21 mouse cellular contexts compared by ENCODE assay signal in genomic region chr12:98519866-98520567, GRCm38 (mm10). TPM values are rescaled to one million over a fixed set of nuclear protein-coding genes. Genes with fewer than 3 reads are reported as not detected.
DNase-seq lines count a peak whose midpoint lies in the region; ATAC-seq and TF ChIP-seq lines count a peak whose summit lies in the region.
"Had no signal": no experiment of that assay in that cellular context is flagged by ENCODE, and none has a peak within 500 bp of the region (broad histone marks: within the 10 kb centered on the region; RNA-seq: fewer than 3 reads in every experiment).

No protein-coding gene starts in this region.

- H3K27ac ChIP-seq in forebrain, embryonic 14.5 days (ENCODE audit: low read depth, low read length): no peak overlapping the region
- no peak overlapping the region for H3K27ac ChIP-seq in forebrain, postnatal 0 days (ENCODE audit: low read depth, low read length)
- H3K27ac ChIP-seq in hindbrain, embryonic 12.5 days: peak overlapping the region; percentile 64
- H3K27ac ChIP-seq in hindbrain, postnatal 0 days: no peak overlapping the region
- no peak overlapping the region for H3K27ac ChIP-seq in neural tube, embryonic 12.5 days
- H3K27ac ChIP-seq: limb, embryonic 10.5 days had no signal

- DNase-seq in forebrain, embryonic 14.5 days (ENCODE audit: low spot score): peak; percentile 15
- DNase-seq in forebrain, postnatal 0 days: no peak
- peak; percentile 31 for DNase-seq in hindbrain, postnatal 0 days (ENCODE audit: low spot score)
- no peak for DNase-seq in gastrocnemius, postnatal 4 days (ENCODE audit: low spot score in 2 of 2)
- DNase-seq in cerebellum, adult 18-20 months: no peak
- DNase-seq: cerebellum, adult 9-11 months; heart, postnatal 14 days; kidney, adult 8-10 months; kidney, postnatal 14 days; lung, adult 18-20 months; lung, postnatal 14 days; right cerebral cortex, adult 18-20 months; thymus, postnatal 25 days had no signal

- no peaks in the 10 kb centered on the region for H3K27me3 ChIP-seq in forebrain, embryonic 14.5 days (replicated peaks; ENCODE audit: control insufficient read depth, insufficient read depth, low read length)
- no peaks in the 10 kb centered on the region for H3K27me3 ChIP-seq in forebrain, postnatal 0 days (ENCODE audit: insufficient read depth, low read length)
- no peaks in the 10 kb centered on the region for H3K27me3 ChIP-seq in hindbrain, embryonic 12.5 days
- no peaks in the 10 kb centered on the region for H3K27me3 ChIP-seq in hindbrain, postnatal 0 days (ENCODE audit: insufficient read depth, low read length)
- H3K27me3 ChIP-seq in neural tube, embryonic 12.5 days (replicated peaks): no peaks in the 10 kb centered on the region
- H3K27me3 ChIP-seq: heart, embryonic 12.5 days had no signal

- no peak overlapping the region for H3K4me2 ChIP-seq in forebrain, embryonic 14.5 days (ENCODE audit: low read length)
- no peak overlapping the region for H3K4me2 ChIP-seq in forebrain, postnatal 0 days (ENCODE audit: low read depth)
- H3K4me2 ChIP-seq in hindbrain, embryonic 12.5 days (replicated peaks): no peak overlapping the region
- H3K4me2 ChIP-seq in hindbrain, postnatal 0 days (ENCODE audit: low read depth, low read length): no peak overlapping the region
- H3K4me2 ChIP-seq in neural tube, embryonic 12.5 days (replicated peaks): no peak overlapping the region
- H3K4me2 ChIP-seq: heart, embryonic 12.5 days had no signal

- TF ChIP-seq CTCF in forebrain, postnatal 0 days (IDR thresholded peaks at IDR 0.05; ENCODE audit: low read depth): no peak
- no peak for TF ChIP-seq CTCF in hindbrain, postnatal 0 days (IDR thresholded peaks at IDR 0.05; ENCODE audit: low read depth)

- no peak overlapping the region for H3K4me3 ChIP-seq in forebrain, embryonic 14.5 days (ENCODE audit: low read depth, low read length)
- no peak overlapping the region for H3K4me3 ChIP-seq in forebrain, postnatal 0 days (ENCODE audit: low read depth, low read length)
- no peak overlapping the region for H3K4me3 ChIP-seq in hindbrain, embryonic 12.5 days
- H3K4me3 ChIP-seq in hindbrain, postnatal 0 days (ENCODE audit: low read length): no peak overlapping the region
- no peak overlapping the region for H3K4me3 ChIP-seq in neural tube, embryonic 12.5 days
- H3K4me3 ChIP-seq: heart, embryonic 12.5 days; limb, embryonic 10.5 days had no signal

- 0 out of 2 replicates have a peak, but pooled peaks cover 6% of the 10 kb centered on the region for H3K4me1 ChIP-seq in forebrain, embryonic 14.5 days (ENCODE audit: control insufficient read depth, insufficient read depth, low read length)
- no peaks in the 10 kb centered on the region for H3K4me1 ChIP-seq in forebrain, postnatal 0 days (ENCODE audit: insufficient read depth)
- H3K4me1 ChIP-seq in hindbrain, embryonic 12.5 days: peaks cover 13% of the 10 kb centered on the region
- peaks cover 7% of the 10 kb centered on the region; the same call in 1 of the 2 replicates for H3K4me1 ChIP-seq in hindbrain, postnatal 0 days (ENCODE audit: insufficient read depth, low read length)
- H3K4me1 ChIP-seq in neural tube, embryonic 12.5 days: peaks cover 8% of the 10 kb centered on the region
- H3K4me1 ChIP-seq: heart, embryonic 12.5 days had no signal

- WGBS in forebrain, embryonic 14.5 days: 83% methylated on average over 7 of the region's 7 CpGs
- WGBS in forebrain, postnatal 0 days: 77% methylated on average over 7 of the region's 7 CpGs
- 65% methylated on average over 7 of the region's 7 CpGs for WGBS in hindbrain, embryonic 12.5 days
- WGBS in hindbrain, postnatal 0 days: 67% methylated on average over 7 of the region's 7 CpGs
- WGBS in neural tube, embryonic 12.5 days: 71% methylated on average over 7 of the region's 7 CpGs

- no peak overlapping the region for H3K9ac ChIP-seq in forebrain, embryonic 14.5 days (ENCODE audit: low read length)
- H3K9ac ChIP-seq in forebrain, postnatal 0 days: no peak overlapping the region
- no peak overlapping the region for H3K9ac ChIP-seq in hindbrain, embryonic 12.5 days
- H3K9ac ChIP-seq in hindbrain, postnatal 0 days (replicated peaks; ENCODE audit: low read length): no peak overlapping the region
- no peak overlapping the region for H3K9ac ChIP-seq in neural tube, embryonic 12.5 days
- H3K9ac ChIP-seq: heart, embryonic 12.5 days had no signal

- peaks cover 22% of the 10 kb centered on the region for H3K36me3 ChIP-seq in forebrain, embryonic 14.5 days (ENCODE audit: control insufficient read depth, insufficient read depth, low read length)
- peaks cover 7% of the 10 kb centered on the region; the same call in 1 of the 2 replicates for H3K36me3 ChIP-seq in forebrain, postnatal 0 days (ENCODE audit: insufficient read depth)
- H3K36me3 ChIP-seq in hindbrain, embryonic 12.5 days: peaks cover 12% of the 10 kb centered on the region
- H3K36me3 ChIP-seq in hindbrain, postnatal 0 days (ENCODE audit: insufficient read depth, low read length): no peaks in the 10 kb centered on the region
- H3K36me3 ChIP-seq in neural tube, embryonic 12.5 days: peaks cover 12% of the 10 kb centered on the region
- H3K36me3 ChIP-seq: heart, embryonic 12.5 days; limb, embryonic 10.5 days had no signal

- no peaks in the 10 kb centered on the region for H3K9me3 ChIP-seq in forebrain, embryonic 14.5 days (replicated peaks; ENCODE audit: control insufficient read depth, low read length)
- no peaks in the 10 kb centered on the region for H3K9me3 ChIP-seq in forebrain, postnatal 0 days (ENCODE audit: low read length)
- H3K9me3 ChIP-seq in hindbrain, embryonic 12.5 days (replicated peaks): no peaks in the 10 kb centered on the region
- H3K9me3 ChIP-seq in hindbrain, postnatal 0 days (ENCODE audit: low read length): no peaks in the 10 kb centered on the region
- H3K9me3 ChIP-seq in neural tube, embryonic 12.5 days: no peaks in the 10 kb centered on the region
- H3K9me3 ChIP-seq: heart, embryonic 12.5 days; limb, embryonic 10.5 days had no signal

- ATAC-seq in forebrain, embryonic 14.5 days: no peak
- no peak for ATAC-seq in forebrain, postnatal 0 days
- peak; percentile 62 for ATAC-seq in hindbrain, embryonic 12.5 days (ENCODE audit: low FRiP score)
- peak; percentile 58 for ATAC-seq in hindbrain, postnatal 0 days
- peak; percentile 63 for ATAC-seq in neural tube, embryonic 12.5 days (ENCODE audit: low FRiP score, low read depth)
- no peak for ATAC-seq in frontal cortex, adult (ENCODE audit: low TSS enrichment)
- ATAC-seq: inflammation-experienced regulatory T-cells, adult 6 months had no signal

RNA-seq across cellular contexts. Expression of gene Kcnk10, which starts 58.1 kb away (rescaled TPM):
- 39.5 and 58.9 TPM in 2 replicates for polyA plus RNA-seq in forebrain, embryonic 14.5 days (2014; fragmentation: Nextera tagmentation; extraction: Ambion mirVana)
- total RNA-seq in forebrain, postnatal 0 days (2014; rRNA removed): 59.7 and 60.9 TPM in 2 replicates
- polyA plus RNA-seq in forebrain, postnatal 0 days (2015; fragmentation: Nextera tagmentation; extraction: Ambion mirVana): 30.2 and 40.9 TPM in 2 replicates
- polyA plus RNA-seq in hindbrain, embryonic 12.5 days (2016; fragmentation: Nextera tagmentation; extraction: Ambion mirVana): 32.1 and 35.1 TPM in 2 replicates
- total RNA-seq in hindbrain, postnatal 0 days (2014; rRNA removed): 28.1 and 39.9 TPM in 2 replicates
- 31.5 and 32.2 TPM in 2 replicates for polyA plus RNA-seq in hindbrain, postnatal 0 days (2015; fragmentation: Nextera tagmentation; extraction: Ambion mirVana)
- 24.8 and 30.7 TPM in 2 replicates for polyA plus RNA-seq in neural tube, embryonic 12.5 days (2016; fragmentation: Nextera tagmentation; extraction: Ambion mirVana)
- under 1 TPM; 0.18 to 0.25 TPM for total RNA-seq in gastrocnemius, postnatal 4 days (2021)
- total RNA-seq: gastrocnemius, adult 8-10 months; heart, postnatal 14 days had no signal
- polyA plus RNA-seq: C2C12; inflammation-experienced regulatory T-cells, adult 6 months had no signal

Comparison
In these comparisons a context has a peak if more than half of its experiments do, and no peak if none do; other contexts are left out.
1. DNase-seq: peak in forebrain, embryonic 14.5 days (single experiment) and hindbrain, postnatal 0 days (single experiment); none in forebrain, postnatal 0 days (single experiment), gastrocnemius, postnatal 4 days (0 of 2) and cerebellum, adult 18-20 months (0 of 2).
2. ATAC-seq: peak in hindbrain, embryonic 12.5 days (single experiment), hindbrain, postnatal 0 days (single experiment) and neural tube, embryonic 12.5 days (single experiment); none in forebrain, embryonic 14.5 days (single experiment), forebrain, postnatal 0 days (single experiment) and frontal cortex, adult (single experiment).